ENCODE assay signal across 8 mouse cellular contexts in genomic region chr5:20950093-20950492, GRCm38 (mm10). TPM values are rescaled to one million over a fixed set of nuclear protein-coding genes. Genes with fewer than 3 reads are reported as not detected.
DNase-seq lines count a peak whose midpoint lies in the region; ATAC-seq and TF ChIP-seq lines count a peak whose summit lies in the region.

No protein-coding gene starts in this region.

- no peak for DNase-seq in lung, adult 2 months
- DNase-seq in lung, postnatal 14 days, result no peak
- no peak for DNase-seq in embryonic facial prominence, embryonic 11.5 days (ENCODE audit: low spot score)
- no peak for DNase-seq in cerebellum, postnatal 36 days
- no peak for DNase-seq in urinary bladder, postnatal 4 days (ENCODE audit: low spot score in 2 of 2)
- no peak for DNase-seq in left cerebral cortex, adult 9 months (ENCODE audit: low spot score in 2 of 2)

- ATAC-seq in embryonic facial prominence, embryonic 11.5 days (replicated peaks; ENCODE audit: insufficient number of reproducible peaks, low FRiP score, low TSS enrichment, low read depth), result no peak
- no peak for ATAC-seq in intestine, embryonic 15.5 days
- no peak for ATAC-seq in neural tube, embryonic 13.5 days (ENCODE audit: low read depth)

- TF ChIP-seq CTCF in lung, adult 2 months (IDR thresholded peaks at IDR 0.05; ENCODE audit: insufficient read depth, low read length), result no peak

- H3K9me3 ChIP-seq in embryonic facial prominence, embryonic 11.5 days (replicated peaks; ENCODE audit: control insufficient read depth, low read length), result no peaks in the 10 kb centered on the region
- no peaks in the 10 kb centered on the region for H3K9me3 ChIP-seq in intestine, embryonic 15.5 days
- H3K9me3 ChIP-seq in neural tube, embryonic 13.5 days, result no peaks in the 10 kb centered on the region

- TF ChIP-seq POLR2A in lung, adult 2 months (IDR thresholded peaks at IDR 0.05; ENCODE audit: borderline replicate concordance, extremely low read depth, low read depth, low read length), result no peak

- H3K4me1 ChIP-seq in lung, adult 2 months (ENCODE audit: control insufficient read depth, insufficient read depth, low read length), result peaks cover 20% of the 10 kb centered on the region
- no peaks in the 10 kb centered on the region for H3K4me1 ChIP-seq in embryonic facial prominence, embryonic 11.5 days (ENCODE audit: control insufficient read depth, insufficient read depth, low read length)
- peaks cover 14% of the 10 kb centered on the region for H3K4me1 ChIP-seq in intestine, embryonic 15.5 days (replicated peaks)
- H3K4me1 ChIP-seq in neural tube, embryonic 13.5 days (replicated peaks), result peaks cover 35% of the 10 kb centered on the region

- 8% methylated on average over 5 of the region's 5 CpGs for WGBS in lung, adult 2 months
- WGBS in embryonic facial prominence, embryonic 11.5 days, result 17% methylated on average over 5 of the region's 5 CpGs
- 5% methylated on average over 5 of the region's 5 CpGs for WGBS in intestine, embryonic 15.5 days
- 9% methylated on average over 5 of the region's 5 CpGs for WGBS in neural tube, embryonic 13.5 days

- H3K4me3 ChIP-seq in lung, adult 2 months (replicated peaks; ENCODE audit: extremely low read depth, low read depth, low read length), result peak overlapping the region; percentile 60
- peak overlapping the region; percentile 96 for H3K4me3 ChIP-seq in embryonic facial prominence, embryonic 11.5 days (ENCODE audit: low read depth, low read length)
- peak overlapping the region; percentile 98 for H3K4me3 ChIP-seq in intestine, embryonic 15.5 days (replicated peaks)
- H3K4me3 ChIP-seq in neural tube, embryonic 13.5 days, result peak overlapping the region; percentile 95

- H3K4me2 ChIP-seq in embryonic facial prominence, embryonic 11.5 days (ENCODE audit: low read depth, low read length), result peak overlapping the region; percentile 63
- peak overlapping the region; percentile 48 for H3K4me2 ChIP-seq in intestine, embryonic 15.5 days (replicated peaks)
- peak overlapping the region; percentile 77 for H3K4me2 ChIP-seq in neural tube, embryonic 13.5 days

- no peaks in the 10 kb centered on the region for H3K36me3 ChIP-seq in embryonic facial prominence, embryonic 11.5 days (replicated peaks; ENCODE audit: control insufficient read depth, insufficient read depth, low read depth, low read length)
- no peaks in the 10 kb centered on the region for H3K36me3 ChIP-seq in intestine, embryonic 15.5 days
- H3K36me3 ChIP-seq in neural tube, embryonic 13.5 days, result no peaks in the 10 kb centered on the region

- H3K27me3 ChIP-seq in embryonic facial prominence, embryonic 11.5 days (ENCODE audit: control insufficient read depth, insufficient read depth, low read length), result no peaks in the 10 kb centered on the region
- no peaks in the 10 kb centered on the region for H3K27me3 ChIP-seq in intestine, embryonic 15.5 days (replicated peaks)
- H3K27me3 ChIP-seq in neural tube, embryonic 13.5 days, result no peaks in the 10 kb centered on the region

- peak overlapping the region; percentile 25 for H3K9ac ChIP-seq in embryonic facial prominence, embryonic 11.5 days (replicated peaks; ENCODE audit: low read length)
- 0 out of 2 replicates have a peak overlapping the region, but pooled peaks have one; percentile 96 for H3K9ac ChIP-seq in intestine, embryonic 15.5 days
- H3K9ac ChIP-seq in neural tube, embryonic 13.5 days, result peak overlapping the region; percentile 94

- no peak overlapping the region for H3K27ac ChIP-seq in embryonic facial prominence, embryonic 11.5 days (replicated peaks; ENCODE audit: low read depth, low read length)
- H3K27ac ChIP-seq in intestine, embryonic 15.5 days, result no peak overlapping the region
- H3K27ac ChIP-seq in neural tube, embryonic 13.5 days (replicated peaks), result no peak overlapping the region

RNA-seq across cellular contexts. Expression of gene Rsbn1l, which starts 6.1 kb away (rescaled TPM):
- 5.3 and 7.0 TPM in 2 replicates for polyA plus RNA-seq in lung, adult 2 months (2012; rRNA removed)
- polyA plus RNA-seq in embryonic facial prominence, embryonic 11.5 days (2014; fragmentation: Nextera tagmentation; extraction: Ambion mirVana), result 4.9 and 5.7 TPM in 2 replicates
- polyA plus RNA-seq in intestine, embryonic 15.5 days (2015; fragmentation: Nextera tagmentation; extraction: Ambion mirVana), result 4.2 and 4.9 TPM in 2 replicates
- polyA plus RNA-seq in neural tube, embryonic 13.5 days (2015; fragmentation: Nextera tagmentation; extraction: Ambion mirVana), result 4.8 and 6.2 TPM in 2 replicates

Comparison
In these comparisons a context has a peak if more than half of its experiments do, and no peak if none do; other contexts are left out.
1. H3K9ac ChIP-seq: peak in every context shown above with its lines; median percentile 96 in intestine, embryonic 15.5 days; 94 in neural tube, embryonic 13.5 days; 25 in embryonic facial prominence, embryonic 11.5 days.